Mouse (Mus musculus) midbrain, embryonic 13.5 days (tissue): ENCODE data around the gene Ap1s3. TPM values are rescaled to one million over a fixed set of nuclear protein-coding genes. Genes with fewer than 3 reads are reported as not detected.
A peak's percentile ranks its signal among the peaks of the same experiment; 100 is the strongest.
"Not testable (repeated sequence)": the region's sequence is repeated elsewhere in the genome, so short reads cannot be mapped to it uniquely, and the experiment has no call there.

Experiments
- ATAC-seq: fragments of 200-750 bp; cut with Nextera tagmentation; 2 replicates; pipeline ENCODE4 v1.8.0; 2017; ENCODE audit warnings: mild to moderate bottlenecking, moderate TSS enrichment, moderate library complexity
- H3K27ac ChIP-seq: fragments of 300-500 bp; sonication (generic); 2 replicates; pipeline ENCODE4 v1.5.1; 2015; ENCODE audit warnings: inconsistent platforms, mild to moderate bottlenecking, moderate library complexity
- H3K27me3 ChIP-seq: fragments of 300-500 bp; sonication (generic); 2 replicates; pipeline ENCODE4 v1.6.1; 2015; ENCODE audit warnings: mild to moderate bottlenecking, inconsistent platforms
- H3K36me3 ChIP-seq: fragments of 300-500 bp; sonication (generic); 2 replicates; pipeline ENCODE4 v1.6.1; 2015; ENCODE audit warnings: mild to moderate bottlenecking, inconsistent platforms
- H3K4me1 ChIP-seq: fragments of 300-500 bp; sonication (generic); replicated peaks from 2 replicates; pipeline ENCODE4 v1.6.1; 2015; ENCODE audit warnings: inconsistent platforms
- H3K4me2 ChIP-seq: fragments of 300-500 bp; sonication (generic); replicated peaks from 2 replicates; pipeline ENCODE4 v1.6.1; 2015; ENCODE audit warnings: moderate library complexity, mild to moderate bottlenecking, inconsistent platforms
- H3K4me3 ChIP-seq: fragments of 300-500 bp; sonication (generic); replicated peaks from 2 replicates; pipeline ENCODE4 v1.5.1; 2015; ENCODE audit warnings: mild to moderate bottlenecking, inconsistent platforms
- H3K9ac ChIP-seq: fragments of 300-500 bp; sonication (generic); replicated peaks from 2 replicates; pipeline ENCODE4 v1.6.1; 2015; ENCODE audit warnings: mild to moderate bottlenecking, inconsistent platforms
- H3K9me3 ChIP-seq: fragments of 300-500 bp; sonication (generic); 2 replicates; pipeline ENCODE4 v1.6.1; 2016; ENCODE audit warnings: mild to moderate bottlenecking, inconsistent platforms
- WGBS: fragments of 180-500 bp; shearing (Covaris S2); methylation state at CpG from one replicate; pipeline ENCODE4 v1.1.7; 2015; 5-methylcytosine and 5-hydroxymethylcytosine counted together
- polyA plus RNA-seq: library from polyadenylated mRNA; unstranded; fragments of >200 nt; fragmentation: Nextera tagmentation; extraction: Ambion mirVana; gene quantifications from 2 replicates; pipeline ENCODE4 v1.2.1, GENCODE M21; 2015

Ap1s3 gene
- polyA plus RNA-seq, 1 experiment from 2014 or later, result 0.15 TPM

GRCm38 (mm10) chr1:79626140-79626539 is 45.6 kb downstream of the Ap1s3 start:
- Histone ChIP-seq H3K9ac (no peak overlapping the region), H3K4me1 (no peaks in the 10 kb centered on the region), H3K27ac (no peak overlapping the region), H3K9me3 (no peaks in the 10 kb centered on the region), H3K27me3 (no peaks in the 10 kb centered on the region), H3K4me2 (no peak overlapping the region), H3K4me3 (no peak overlapping the region), H3K36me3 (no peaks in the 10 kb centered on the region)
- no peak for ATAC-seq
- WGBS, result 69% methylated on average over 4 of the region's 4 CpGs

- WGBS, result 84% methylated on average over 2 of the region's 2 CpGs
- no peak overlapping the region for H3K4me2 ChIP-seq
Measured at GRCm38 (mm10) chr1:79619434-79619833, 52.3 kb downstream of the Ap1s3 start.

GRCm38 (mm10) chr1:79616492-79616891 is 55.3 kb downstream of the Ap1s3 start:
- Histone ChIP-seq H3K4me3 (no peak overlapping the region), H3K4me2 (no peak overlapping the region), H3K27ac (no peak overlapping the region), H3K36me3 (no peaks in the 10 kb centered on the region), H3K9me3 (peaks cover 4% of the 10 kb centered on the region; the same call in 1 of the 2 replicates), H3K4me1 (no peaks in the 10 kb centered on the region), H3K9ac (no peak overlapping the region), H3K27me3 (no peaks in the 10 kb centered on the region)
- ATAC-seq, result no peak
- 75% methylated on average over 2 of the region's 2 CpGs for WGBS

More at GRCm38 (mm10) chr1:79619434-79619833, 52.3 kb downstream of the Ap1s3 start:
- ATAC-seq, result no peak
- H3K4me1 ChIP-seq, result no peaks in the 10 kb centered on the region
- no peak overlapping the region for H3K9ac ChIP-seq
- H3K4me3 ChIP-seq, result no peak overlapping the region
- no peaks in the 10 kb centered on the region for H3K36me3 ChIP-seq
- no peaks in the 10 kb centered on the region for H3K27me3 ChIP-seq
- peaks cover 2% of the 10 kb centered on the region; the same call in 1 of the 2 replicates for H3K9me3 ChIP-seq
- no peak overlapping the region for H3K27ac ChIP-seq

- 94% methylated on average over 6 of the region's 6 CpGs for WGBS
- Histone ChIP-seq H3K27me3 (no peaks in the 10 kb centered on the region), H3K9ac (no peak overlapping the region), H3K9me3 (peaks cover 4% of the 10 kb centered on the region; the same call in 1 of the 2 replicates), H3K4me2 (no peak overlapping the region), H3K27ac (no peak overlapping the region), H3K4me3 (no peak overlapping the region), H3K36me3 (no peaks in the 10 kb centered on the region), H3K4me1 (no peaks in the 10 kb centered on the region)
- no peak for ATAC-seq
Measured at GRCm38 (mm10) chr1:79614456-79614855, 57.3 kb downstream of the Ap1s3 start.

GRCm38 (mm10) chr1:79611271-79611670 is 60.5 kb downstream of the Ap1s3 start:
- H3K4me3 ChIP-seq, H3K4me2 ChIP-seq, H3K36me3 ChIP-seq, H3K27me3 ChIP-seq, H3K27ac ChIP-seq, H3K9ac ChIP-seq, H3K9me3 ChIP-seq, ATAC-seq, H3K4me1 ChIP-seq: not testable (repeated sequence)
- 97% methylated on average over 5 of the region's 5 CpGs for WGBS

- not testable (repeated sequence) for H3K4me2 ChIP-seq, H3K4me1 ChIP-seq, H3K27ac ChIP-seq, H3K36me3 ChIP-seq, ATAC-seq, H3K9me3 ChIP-seq, H3K27me3 ChIP-seq, H3K4me3 ChIP-seq, H3K9ac ChIP-seq
- WGBS, result 47% methylated on average over 5 of the region's 5 CpGs
Measured at GRCm38 (mm10) chr1:79608856-79609255, 62.9 kb downstream of the Ap1s3 start.

- Histone ChIP-seq H3K4me2 (no peak overlapping the region), H3K9ac (no peak overlapping the region), H3K36me3 (no peaks in the 10 kb centered on the region), H3K4me1 (peaks cover 12% of the 10 kb centered on the region), H3K4me3 (no peak overlapping the region), H3K9me3 (no peaks in the 10 kb centered on the region; the same call in none of the 2 replicates), H3K27me3 (no peaks in the 10 kb centered on the region), H3K27ac (no peak overlapping the region)
- ATAC-seq, result peak; percentile 22; the same call in 1 of the 2 replicates
- 35% methylated on average over 2 of the region's 2 CpGs for WGBS
Measured at GRCm38 (mm10) chr1:79602500-79602899, 69.3 kb downstream of the Ap1s3 start.

GRCm38 (mm10) chr1:79598385-79599178 is 73.2 kb downstream of the Ap1s3 start:
- H3K27ac ChIP-seq, result peak overlapping the region; percentile 72
- peaks cover 12% of the 10 kb centered on the region for H3K4me1 ChIP-seq
- peak; percentile 96 for ATAC-seq
- no peak overlapping the region for H3K4me3 ChIP-seq
- no peaks in the 10 kb centered on the region for H3K27me3 ChIP-seq
- no peaks in the 10 kb centered on the region for H3K36me3 ChIP-seq
- no peaks in the 10 kb centered on the region; the same call in 1 of the 2 replicates for H3K9me3 ChIP-seq
- 23% methylated on average over 5 of the region's 5 CpGs for WGBS
- no peak overlapping the region for H3K4me2 ChIP-seq
- H3K9ac ChIP-seq, result no peak overlapping the region

GRCm38 (mm10) chr1:79592721-79593277 is 79.0 kb downstream of the Ap1s3 start:
- H3K4me3 ChIP-seq, result no peak overlapping the region
- H3K9ac ChIP-seq, result no peak overlapping the region
- WGBS, result 89% methylated on average over 4 of the region's 4 CpGs
- H3K27ac ChIP-seq, result no peak overlapping the region
- H3K9me3 ChIP-seq, result no peaks in the 10 kb centered on the region
- H3K4me2 ChIP-seq, result no peak overlapping the region
- ATAC-seq, result no peak
- no peaks in the 10 kb centered on the region for H3K4me1 ChIP-seq
- H3K27me3 ChIP-seq, result no peaks in the 10 kb centered on the region
- no peaks in the 10 kb centered on the region for H3K36me3 ChIP-seq

- Histone ChIP-seq H3K9ac (no peak overlapping the region), H3K36me3 (no peaks in the 10 kb centered on the region), H3K4me3 (no peak overlapping the region), H3K4me1 (no peaks in the 10 kb centered on the region), H3K27me3 (0 out of 2 replicates have a peak, but pooled peaks cover 4% of the 10 kb centered on the region), H3K4me2 (no peak overlapping the region), H3K27ac (no peak overlapping the region), H3K9me3 (no peaks in the 10 kb centered on the region)
- ATAC-seq, result no peak
- 78% methylated on average over 1 of the region's 1 CpGs for WGBS
Measured at GRCm38 (mm10) chr1:79591091-79591490, 80.7 kb downstream of the Ap1s3 start.

- H3K9me3 ChIP-seq, result no peaks in the 10 kb centered on the region
- H3K4me2 ChIP-seq, result no peak overlapping the region
- 0 out of 2 replicates have a peak, but pooled peaks cover 4% of the 10 kb centered on the region for H3K27me3 ChIP-seq
- 95% methylated on average over 4 of the region's 4 CpGs for WGBS
- no peak for ATAC-seq
- H3K27ac ChIP-seq, result no peak overlapping the region
- H3K9ac ChIP-seq, result no peak overlapping the region
- H3K4me3 ChIP-seq, result no peak overlapping the region
- no peaks in the 10 kb centered on the region for H3K36me3 ChIP-seq
- no peaks in the 10 kb centered on the region for H3K4me1 ChIP-seq
Measured at GRCm38 (mm10) chr1:79589971-79590763, 81.6 kb downstream of the Ap1s3 start.

- H3K4me1 ChIP-seq, result no peaks in the 10 kb centered on the region
- WGBS, result 58% methylated on average over 6 of the region's 6 CpGs
Measured at GRCm38 (mm10) chr1:79589424-79589823, 82.3 kb downstream of the Ap1s3 start.

More at GRCm38 (mm10) chr1:79589424-79589823, 82.3 kb downstream of the Ap1s3 start:
- Histone ChIP-seq H3K9ac (no peak overlapping the region), H3K4me3 (no peak overlapping the region), H3K27ac (no peak overlapping the region), H3K9me3 (no peaks in the 10 kb centered on the region), H3K27me3 (0 out of 2 replicates have a peak, but pooled peaks cover 4% of the 10 kb centered on the region), H3K4me2 (no peak overlapping the region), H3K36me3 (no peaks in the 10 kb centered on the region)
- ATAC-seq, result no peak
